Mouse (Mus musculus): ENCODE data around the gene Olfr1310.
"Not testable (repeated sequence)": the region's sequence is repeated elsewhere in the genome, so short reads cannot be mapped to it uniquely, and the experiment has no call there.

The Olfr1310 gene

DNA sequence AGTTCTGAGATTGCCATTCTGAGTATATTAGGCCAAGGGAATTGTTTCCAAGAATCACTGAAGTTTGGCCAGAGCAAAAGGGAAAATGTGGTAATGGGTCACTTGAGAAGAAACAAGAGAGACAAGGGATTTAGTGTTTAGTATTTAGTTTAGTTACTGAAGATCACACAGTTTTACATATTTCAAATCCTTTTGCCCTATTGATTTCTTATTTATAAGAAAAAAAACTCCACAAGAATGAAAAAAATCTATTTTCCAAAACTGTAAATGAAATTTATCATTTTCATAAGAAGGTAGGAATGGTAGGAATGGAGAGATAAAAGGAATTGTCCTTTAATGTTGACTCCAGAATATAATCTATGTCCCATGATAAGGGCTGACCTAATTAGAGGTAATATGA lies at the start of gene Olfr1310:
Gene Olfr1310, minus strand, starts transcription at position 101 of the 400 bp plus-strand sequence.
- DNase-seq = no peak

DNA sequence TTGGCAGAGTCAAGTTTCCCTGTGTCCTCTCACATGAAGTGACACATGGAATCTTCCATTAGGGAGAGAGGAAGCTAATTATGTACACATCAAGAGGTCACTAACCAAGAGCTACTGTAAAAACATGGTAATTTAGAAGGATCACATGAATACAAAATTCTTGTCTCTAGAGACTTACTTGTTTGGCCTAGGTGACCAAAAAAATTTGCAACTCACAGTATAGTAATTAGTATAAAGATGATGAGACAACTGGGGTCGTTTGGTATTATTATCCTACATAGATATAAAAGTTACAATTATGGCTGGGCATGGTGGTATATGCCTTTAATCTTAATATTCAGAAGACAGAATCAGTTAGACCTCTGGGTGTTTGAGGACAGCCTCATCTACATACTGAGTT lies 37.6 kb upstream of the Olfr1310 start, which contains the start of gene Olfr1312:
Gene Olfr1312, minus strand, starts transcription at position 101 of the 400 bp plus-strand sequence.
- DNase-seq = no peak

DNA sequence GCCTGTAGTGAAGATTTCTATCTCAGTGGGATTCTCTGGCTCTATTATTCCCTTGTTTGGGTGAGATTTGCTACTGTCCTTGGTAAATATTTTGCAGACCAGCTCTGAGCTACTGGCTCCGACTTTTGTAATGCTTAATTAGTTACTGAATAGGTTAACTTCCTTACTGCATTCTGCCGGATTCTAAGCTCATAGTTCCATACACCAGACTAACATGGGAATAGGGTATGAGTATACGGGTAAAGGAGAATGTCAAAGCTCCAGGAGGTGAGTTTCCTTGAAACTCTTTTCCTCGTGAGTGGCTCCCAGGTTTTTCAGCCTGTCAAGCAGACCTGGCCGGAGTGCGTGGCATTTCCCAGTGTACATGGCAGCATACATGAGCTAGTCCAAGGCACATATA lies 14.5 kb upstream of the Olfr1310 start:
- not testable (repeated sequence) for DNase-seq

DNA sequence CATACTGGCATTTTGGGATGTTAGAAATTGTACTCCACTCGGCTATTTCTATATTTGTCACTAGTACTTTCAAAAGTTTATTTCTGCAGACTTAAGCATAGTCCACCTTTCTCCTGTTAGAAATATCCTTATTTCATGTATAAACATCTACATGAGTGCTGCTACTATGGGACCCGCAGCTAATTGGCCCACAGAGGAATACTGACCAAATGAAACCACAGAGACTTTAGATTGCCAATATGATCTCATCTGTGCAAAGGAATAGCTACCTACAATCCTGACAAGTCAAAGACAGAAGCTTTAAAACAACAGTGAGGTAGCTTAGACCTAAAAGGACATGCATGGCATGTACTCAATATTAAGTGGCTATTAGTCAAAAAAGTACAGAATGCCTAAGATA lies 11.8 kb upstream of the Olfr1310 start, which contains the start of gene Olfr1311:
Gene Olfr1311, minus strand, starts transcription at position 101 of the 400 bp plus-strand sequence.
- DNase-seq = no peak

DNA sequence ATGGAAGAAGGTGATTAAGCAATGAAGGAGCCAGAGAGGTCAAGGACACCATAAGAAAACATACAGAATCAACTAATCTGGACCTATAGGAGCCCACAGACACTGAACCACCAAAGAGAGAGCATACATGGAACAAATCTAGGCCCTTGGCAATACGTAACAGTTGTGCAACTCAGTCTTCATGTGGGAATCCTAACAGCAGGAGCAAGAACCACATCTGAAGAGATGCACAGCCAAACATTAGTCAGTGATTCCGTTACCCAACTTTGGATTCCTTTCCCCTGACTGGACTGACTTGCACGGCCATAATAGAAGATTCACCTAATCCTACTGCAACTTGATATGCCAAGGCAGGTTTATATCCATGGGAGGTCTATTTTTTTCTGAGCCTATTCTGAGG lies 2.4 kb upstream of the Olfr1310 start:
- no peak for DNase-seq

DNA sequence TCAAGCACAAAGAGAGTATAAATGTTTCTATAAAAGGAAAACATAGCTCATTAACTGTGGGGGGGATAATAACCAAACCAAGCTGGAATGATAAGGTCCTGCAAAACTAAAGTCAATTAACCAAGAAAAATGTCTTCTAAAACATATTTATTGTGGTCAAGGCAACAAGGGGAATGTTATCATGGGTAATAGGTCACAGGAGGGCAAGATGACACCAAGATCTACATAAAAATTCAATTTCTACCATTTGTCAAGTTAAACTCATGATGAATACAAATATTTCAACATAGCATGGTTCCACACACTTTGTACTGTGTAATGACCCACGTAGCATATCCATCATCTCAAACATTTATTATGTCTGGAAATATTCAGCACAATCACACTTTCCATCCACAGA lies 22.3 kb downstream of the Olfr1310 start, which contains the start of gene Olfr1309:
Gene Olfr1309, minus strand, starts transcription at position 101 of the 400 bp plus-strand sequence.
- no peak for DNase-seq

DNA sequence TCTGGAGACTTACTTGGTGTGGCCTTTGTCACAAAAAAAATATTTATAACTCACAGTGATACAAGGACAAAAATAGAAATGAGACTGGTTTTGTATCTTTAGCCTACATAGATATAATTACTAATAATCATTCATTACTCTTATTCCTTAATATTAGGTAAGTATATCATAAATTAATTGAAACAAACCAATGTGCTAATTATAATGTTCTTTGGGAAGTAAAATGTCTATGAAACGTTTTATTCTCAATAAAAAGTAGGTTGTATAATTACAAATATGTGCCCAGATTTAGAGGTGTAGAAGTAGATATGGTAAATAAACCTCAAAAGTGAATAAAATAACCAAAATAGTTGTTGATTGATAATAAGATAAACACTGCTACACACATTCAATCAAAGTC lies 47.7 kb downstream of the Olfr1310 start, which contains the start of gene Olfr1308:
Gene Olfr1308, minus strand, starts transcription at position 101 of the 400 bp plus-strand sequence.
- no peak for DNase-seq

Measured in right cerebral cortex, postnatal 14 days (tissue).